Mouse (Mus musculus) MEL (cell line): ENCODE measurements at regions not wholly inside any gene's neighbourhood (a gene's known extent, or its start where the extent isn't known, plus 50 kb on each side); places are given as distances from the start of the nearest gene placed in this dataset.

Experiments used
- BHLHE40 ChIP-seq: IDR thresholded peaks from 2 replicates; pipeline ENCODE4 v1.6.1; 2012; ENCODE audit warnings: low read depth, mild to moderate bottlenecking, inconsistent platforms, low read length, improper control_type of control experiment, borderline replicate concordance
- CTCF ChIP-seq, 3 experiments: IDR thresholded peaks in 2 of 3; conservative IDR thresholded peaks in 1 of 3; 2 replicates each; pipeline ENCODE4 v1.5.1; 2011 to 2012; ENCODE audit warnings: low read length in 3 of 3, low read depth in 2 of 3, mild to moderate bottlenecking in 2 of 3, improper control_type of control experiment in 1 of 3, inconsistent platforms in 1 of 3, mixed read lengths in 1 of 3, moderate library complexity in 1 of 3; ENCODE audit not compliant: control insufficient read depth in 1 of 3, insufficient read depth in 1 of 3, poor library complexity in 1 of 3, severe bottlenecking in 1 of 3
- ELF1 ChIP-seq: IDR thresholded peaks from 2 replicates; pipeline ENCODE4 v1.6.1; 2014; ENCODE audit warnings: low read depth, mild to moderate bottlenecking, inconsistent platforms, low read length, improper control_type of control experiment, moderate library complexity
- EP300 ChIP-seq, 2 experiments: IDR thresholded peaks; 2 replicates each; pipeline ENCODE4 v1.6.1; 2011; ENCODE audit warnings: improper control_type of control experiment in 2 of 2, low read length in 2 of 2, low read depth in 1 of 2, mild to moderate bottlenecking in 1 of 2
- GABPA ChIP-seq: IDR thresholded peaks from 2 replicates; pipeline ENCODE4 v1.6.1; 2012; ENCODE audit warnings: low read depth, mild to moderate bottlenecking, inconsistent platforms, low read length, improper control_type of control experiment, moderate library complexity
- HCFC1 ChIP-seq: IDR thresholded peaks from 2 replicates; pipeline ENCODE4 v1.6.1; 2012; ENCODE audit warnings: low read depth, mild to moderate bottlenecking, inconsistent platforms, low read length, improper control_type of control experiment, moderate library complexity
- MYC ChIP-seq: IDR thresholded peaks from 2 replicates; pipeline ENCODE4 v1.6.1; 2011; ENCODE audit warnings: low read depth, mild to moderate bottlenecking, low read length, improper control_type of control experiment, moderate library complexity
- POLR2A ChIP-seq, 2 experiments: IDR thresholded peaks; 2 replicates each; pipeline ENCODE4 v1.6.1; 2011 to 2012; ENCODE audit warnings: low read length in 2 of 2, mild to moderate bottlenecking in 2 of 2, control low read depth in 1 of 2, improper control_type of control experiment in 1 of 2, low read depth in 1 of 2, moderate library complexity in 1 of 2; ENCODE audit not compliant: control insufficient read depth in 1 of 2, insufficient read depth in 1 of 2, poor library complexity in 1 of 2
- TBP ChIP-seq: IDR thresholded peaks from 2 replicates; pipeline ENCODE4 v1.8.0; 2011; ENCODE audit warnings: low read depth, low read length, improper control_type of control experiment
- USF1 ChIP-seq: IDR thresholded peaks from 2 replicates; pipeline ENCODE4 v1.6.1; 2014; ENCODE audit warnings: low read depth, mild to moderate bottlenecking, inconsistent platforms, low read length, improper control_type of control experiment, moderate library complexity
- ZC3H11A ChIP-seq: IDR thresholded peaks from 2 replicates; pipeline ENCODE4 v1.6.1; 2012; ENCODE audit warnings: low read depth, mild to moderate bottlenecking, inconsistent platforms, low read length, improper control_type of control experiment

DNA sequence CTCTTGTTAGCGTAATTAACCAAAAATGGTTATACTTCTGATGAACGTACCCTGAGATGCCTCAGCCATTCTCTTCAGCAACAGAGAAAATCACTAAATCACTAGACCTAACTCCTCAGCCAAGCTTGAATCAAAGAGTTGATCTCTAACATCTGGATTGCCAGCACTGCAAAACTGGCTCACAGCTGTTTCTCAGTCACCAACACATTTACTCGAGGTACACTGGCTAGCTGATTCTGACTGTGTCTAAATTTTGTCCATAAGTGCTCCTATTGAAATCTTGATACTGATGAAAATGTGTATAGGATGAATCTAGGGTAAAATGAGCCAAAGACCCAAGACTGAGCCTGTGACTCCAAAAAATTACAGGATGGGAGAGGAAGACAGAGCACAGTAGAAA is 211.5 kb upstream of the Cd180 start:
- TF ChIP-seq ZC3H11A (no peak), CTCF (IDR thresholded peaks at IDR 0.05 in 2 of 3, conservative IDR thresholded peaks at IDR 0.05 in 1 of 3; ENCODE audit: control insufficient read depth in 1 of 3, insufficient read depth in 1 of 3, low read depth in 2 of 3, low read length in 3 of 3, poor library complexity in 1 of 3, severe bottlenecking in 1 of 3) (no peak), ELF1 (no peak), BHLHE40 (no peak), EP300 (IDR thresholded peaks at IDR 0.05; ENCODE audit: low read depth in 1 of 2, low read length in 2 of 2) (no peak), USF1 (no peak), HCFC1 (no peak), POLR2A (IDR thresholded peaks at IDR 0.05; ENCODE audit: control insufficient read depth in 1 of 2, insufficient read depth in 1 of 2, low read depth in 1 of 2, low read length in 2 of 2, poor library complexity in 1 of 2) (no peak), GABPA (no peak), TBP (no peak), MYC (no peak)
